Mouse (Mus musculus) liver, embryonic 15.5 days (tissue): ENCODE data around the gene Golga7b. TPM values are rescaled to one million over a fixed set of nuclear protein-coding genes. Genes with fewer than 3 reads are reported as not detected.

ENCODE experiments used
- ATAC-seq: fragments of 200-750 bp; cut with Nextera tagmentation; 2 replicates; pipeline ENCODE4 v1.8.0; 2017; ENCODE audit warnings: moderate number of reproducible peaks, mild to moderate bottlenecking, moderate library complexity; ENCODE audit not compliant: insufficient read depth
- H3K27ac ChIP-seq: fragments of 300-500 bp; sonication (generic); replicated peaks from 2 replicates; pipeline ENCODE4 v1.5.1; 2015; ENCODE audit warnings: mild to moderate bottlenecking, inconsistent platforms
- H3K27me3 ChIP-seq: fragments of 300-500 bp; sonication (generic); 2 replicates; pipeline ENCODE4 v1.6.1; 2015; ENCODE audit warnings: mild to moderate bottlenecking, inconsistent platforms
- H3K36me3 ChIP-seq: fragments of 300-500 bp; sonication (generic); replicated peaks from 2 replicates; pipeline ENCODE4 v1.6.1; 2015; ENCODE audit warnings: moderate library complexity, mild to moderate bottlenecking, inconsistent platforms
- H3K4me1 ChIP-seq: fragments of 300-500 bp; sonication (generic); replicated peaks from 2 replicates; pipeline ENCODE4 v1.6.1; 2015; ENCODE audit warnings: inconsistent platforms
- H3K4me2 ChIP-seq: fragments of 300-500 bp; sonication (generic); 2 replicates; pipeline ENCODE4 v1.6.1; 2015; ENCODE audit warnings: moderate library complexity, mild to moderate bottlenecking, inconsistent platforms
- H3K4me3 ChIP-seq: fragments of 300-500 bp; sonication (generic); replicated peaks from 2 replicates; pipeline ENCODE4 v1.5.1; 2015; ENCODE audit warnings: mild to moderate bottlenecking, inconsistent platforms
- H3K9ac ChIP-seq: fragments of 300-500 bp; sonication (generic); 2 replicates; pipeline ENCODE4 v1.6.1; 2015; ENCODE audit warnings: moderate library complexity, mild to moderate bottlenecking, inconsistent platforms
- H3K9me3 ChIP-seq: fragments of 300-500 bp; sonication (generic); replicated peaks from 2 replicates; pipeline ENCODE4 v1.6.1; 2016; ENCODE audit warnings: inconsistent platforms
- WGBS: fragments of 180-500 bp; shearing (Covaris S2); methylation state at CpG from one replicate; pipeline ENCODE4 v1.1.7; 2015; ENCODE audit warnings: mixed read lengths; ENCODE audit not compliant: insufficient replicate concordance; 5-methylcytosine and 5-hydroxymethylcytosine counted together
- polyA plus RNA-seq: library from polyadenylated mRNA; unstranded; fragments of >200 nt; fragmentation: Nextera tagmentation; extraction: Ambion mirVana; gene quantifications from 2 replicates; pipeline ENCODE4 v1.2.1, GENCODE M21; 2015

Golga7b gene
- 0.05 TPM in 1 of 2 replicates, not detected in the other for polyA plus RNA-seq

DNA sequence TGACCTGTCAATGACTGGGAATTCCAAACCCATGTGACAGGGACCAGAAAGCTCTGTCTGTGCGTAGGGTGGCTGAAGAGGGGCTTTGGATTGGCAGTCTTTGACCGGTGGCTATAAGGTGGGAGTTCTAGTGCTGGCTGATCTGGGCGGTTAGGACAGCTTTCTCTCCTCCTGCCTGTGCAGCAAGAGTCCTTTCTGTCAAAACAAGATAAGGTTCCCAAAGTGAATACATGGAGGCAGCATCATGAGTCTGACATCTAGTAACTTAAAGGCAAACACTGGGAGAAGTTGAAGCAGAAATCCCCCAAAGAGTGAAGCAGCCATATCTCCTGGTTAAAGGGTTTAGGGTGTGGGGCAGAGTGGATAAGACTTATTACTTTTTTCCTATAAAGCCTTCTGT, at the start of gene Golga7b:
TSS of gene Golga7b (plus strand) at position 56 of the 400 bp plus-strand sequence.
- no peaks in the 10 kb centered on the region for H3K9me3 ChIP-seq
- no peak within 1 kb of the TSS for H3K27ac ChIP-seq
- no peaks in the 10 kb centered on the region for H3K4me1 ChIP-seq
- H3K27me3 ChIP-seq: no peaks in the 10 kb centered on the region
- no peak within 1 kb of the TSS for H3K4me2 ChIP-seq
- WGBS: 46% methylated on average over 3 of the region's 3 CpGs
- no peak within 1 kb of the TSS for H3K9ac ChIP-seq
- ATAC-seq: no peak
- no peaks in the 10 kb centered on the region for H3K36me3 ChIP-seq
- H3K4me3 ChIP-seq: no peak within 1 kb of the TSS

DNA sequence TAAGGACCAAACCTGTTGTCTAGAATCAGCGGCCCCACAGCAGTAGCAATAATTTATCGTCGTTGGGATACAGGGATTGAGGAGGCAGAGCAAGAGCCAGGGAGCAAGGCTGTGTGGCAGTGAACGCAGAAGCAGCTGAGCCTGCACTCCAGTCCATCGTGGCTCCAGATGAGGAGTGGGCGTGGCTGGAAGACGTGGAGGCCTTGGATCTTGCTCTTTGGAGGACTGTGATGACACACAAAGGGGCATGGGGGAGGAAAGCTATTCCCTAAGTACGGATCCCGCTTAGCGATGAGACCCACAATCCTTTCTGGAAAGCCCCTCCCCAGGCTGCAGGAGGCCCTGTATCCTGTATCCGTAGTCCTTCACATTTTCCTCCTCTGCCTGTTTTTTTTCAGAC, 49.3 kb upstream of the Golga7b start:
- Histone ChIP-seq H3K4me1 (no peaks in the 10 kb centered on the region), H3K4me3 (no peak overlapping the region)
- WGBS: 54% methylated on average over 11 of the region's 11 CpGs

DNA sequence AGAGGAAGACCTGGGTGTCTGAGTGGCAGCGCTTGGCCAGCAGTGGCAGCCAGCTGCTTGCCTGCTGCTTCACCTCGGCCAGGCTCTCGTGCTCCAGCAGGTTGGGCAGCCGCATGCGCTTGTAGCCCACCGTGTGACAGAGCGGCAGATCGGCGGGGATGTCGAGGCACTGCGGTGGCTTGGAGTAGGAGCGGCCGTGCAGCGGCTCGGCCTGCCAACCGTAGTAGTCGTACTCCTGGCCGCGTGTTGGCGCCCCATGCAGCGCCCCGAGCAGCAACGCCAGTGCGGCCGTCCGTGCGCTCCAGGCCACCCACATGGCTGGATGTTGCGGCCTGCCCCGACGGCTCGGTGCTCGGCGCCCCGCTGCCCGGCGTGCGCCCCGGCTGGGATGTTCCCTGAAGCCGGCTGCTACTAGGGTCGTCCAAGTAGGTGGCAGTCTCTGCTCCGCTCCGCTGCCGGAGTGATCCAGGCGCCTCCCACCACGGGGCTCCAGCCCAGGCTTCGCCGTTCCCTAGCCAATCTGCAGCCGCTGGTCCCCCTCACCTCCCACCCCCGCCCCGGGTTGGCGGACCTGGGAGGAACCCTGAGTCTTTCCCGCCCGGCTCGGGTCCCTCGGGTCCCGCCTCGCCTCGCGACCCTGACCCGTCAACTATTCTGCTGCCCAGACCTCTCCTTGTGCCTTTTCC, 45.5 kb upstream of the Golga7b start, which contains the start of gene Sfrp5:
TSS of gene Sfrp5 (minus strand) at position 557 of the 686 bp plus-strand sequence.
- H3K36me3 ChIP-seq: no peaks in the 10 kb centered on the region
- H3K9ac ChIP-seq: no peak within 1 kb of the TSS
- H3K27me3 ChIP-seq: peaks cover 71% of the 10 kb centered on the region
- 3% methylated on average over 60 of the region's 60 CpGs for WGBS
- no peak within 1 kb of the TSS for H3K4me2 ChIP-seq
- ATAC-seq: no peak
- no peaks in the 10 kb centered on the region for H3K4me1 ChIP-seq
- no peak within 1 kb of the TSS for H3K4me3 ChIP-seq
- no peaks in the 10 kb centered on the region for H3K9me3 ChIP-seq
- H3K27ac ChIP-seq: no peak within 1 kb of the TSS

More for the DNA sequence above, 49.3 kb upstream of the Golga7b start:
- no peaks in the 10 kb centered on the region for H3K36me3 ChIP-seq
- peaks cover 56% of the 10 kb centered on the region for H3K27me3 ChIP-seq
- H3K27ac ChIP-seq: no peak overlapping the region
- H3K9ac ChIP-seq: no peak overlapping the region
- no peak overlapping the region for H3K4me2 ChIP-seq
- no peaks in the 10 kb centered on the region for H3K9me3 ChIP-seq
- ATAC-seq: no peak

DNA sequence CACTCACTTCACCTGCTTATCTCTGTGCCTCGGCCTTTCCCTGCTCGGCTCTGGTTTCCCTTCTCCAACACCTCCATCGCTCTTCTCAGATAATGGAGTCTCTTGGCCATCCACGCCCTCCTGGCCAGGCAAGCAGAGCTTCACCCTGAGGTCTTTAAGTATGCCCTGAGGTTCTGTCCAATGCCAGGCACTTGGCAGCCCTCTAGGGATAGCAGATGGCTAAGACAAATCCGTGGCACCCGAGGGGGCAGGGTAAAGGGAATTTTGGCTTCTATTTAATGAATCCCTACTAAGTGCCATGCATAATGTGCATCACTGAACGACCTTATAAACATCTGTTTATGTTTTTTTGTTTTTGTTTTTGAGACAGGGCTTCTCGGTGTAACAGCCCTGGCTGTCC, 44.9 kb upstream of the Golga7b start:
- H3K9ac ChIP-seq: no peak overlapping the region
- no peak overlapping the region for H3K27ac ChIP-seq
- no peaks in the 10 kb centered on the region for H3K4me1 ChIP-seq
- 20% methylated on average over 8 of the region's 8 CpGs for WGBS
- H3K27me3 ChIP-seq: peaks cover 68% of the 10 kb centered on the region
- H3K9me3 ChIP-seq: no peaks in the 10 kb centered on the region
- no peaks in the 10 kb centered on the region for H3K36me3 ChIP-seq
- no peak overlapping the region for H3K4me2 ChIP-seq
- H3K4me3 ChIP-seq: no peak overlapping the region
- no peak for ATAC-seq

DNA sequence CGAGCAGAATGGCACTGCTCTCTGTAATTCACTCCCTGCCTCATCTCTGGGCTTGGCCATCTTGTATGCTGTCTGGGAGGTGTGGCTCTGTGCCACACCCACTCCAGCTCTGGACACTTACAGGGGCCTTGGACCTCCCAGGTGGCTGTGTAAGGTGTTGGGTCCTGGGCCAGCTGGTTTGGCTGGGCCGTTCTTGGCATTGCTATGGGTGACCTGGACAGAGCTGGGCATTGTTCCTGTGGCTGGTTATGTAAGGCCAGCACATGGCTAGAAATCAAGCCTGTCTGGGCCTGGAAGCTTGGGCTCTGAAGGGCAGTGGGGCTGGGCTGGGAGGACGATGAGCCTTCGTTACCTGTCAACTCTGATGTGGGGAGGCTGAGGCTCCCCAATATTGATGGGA, 43.1 kb upstream of the Golga7b start:
- Histone ChIP-seq H3K36me3 (no peaks in the 10 kb centered on the region), H3K27me3 (peaks cover 52% of the 10 kb centered on the region), H3K4me3 (no peak overlapping the region), H3K4me2 (no peak overlapping the region), H3K9ac (no peak overlapping the region), H3K4me1 (no peaks in the 10 kb centered on the region), H3K27ac (no peak overlapping the region), H3K9me3 (no peaks in the 10 kb centered on the region)
- WGBS: 71% methylated on average over 4 of the region's 4 CpGs
- ATAC-seq: no peak

DNA sequence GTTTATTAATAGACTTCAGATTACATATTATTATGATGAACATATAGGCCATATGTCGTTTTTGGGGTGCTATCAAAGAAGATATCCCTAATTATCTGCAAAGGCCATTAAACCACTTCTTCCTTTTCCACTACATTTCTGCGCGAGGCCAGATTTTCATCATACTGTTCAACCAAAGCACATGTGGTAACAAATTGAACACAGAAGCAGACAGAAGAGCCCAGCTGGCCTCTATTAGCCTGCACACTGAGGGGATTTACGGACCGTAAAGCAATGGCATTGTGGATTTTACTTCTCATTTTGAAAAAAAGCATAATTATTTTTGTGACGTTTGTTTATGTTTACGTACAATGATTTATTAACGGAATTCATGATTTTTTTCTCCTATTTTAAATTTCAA, 42.2 kb upstream of the Golga7b start:
- no peak overlapping the region for H3K4me2 ChIP-seq
- H3K9me3 ChIP-seq: no peaks in the 10 kb centered on the region
- no peak overlapping the region for H3K9ac ChIP-seq
- H3K36me3 ChIP-seq: no peaks in the 10 kb centered on the region
- no peak overlapping the region for H3K27ac ChIP-seq
- no peaks in the 10 kb centered on the region for H3K4me1 ChIP-seq
- WGBS: 68% methylated on average over 8 of the region's 8 CpGs
- H3K4me3 ChIP-seq: no peak overlapping the region
- no peak for ATAC-seq
- peaks cover 43% of the 10 kb centered on the region for H3K27me3 ChIP-seq

DNA sequence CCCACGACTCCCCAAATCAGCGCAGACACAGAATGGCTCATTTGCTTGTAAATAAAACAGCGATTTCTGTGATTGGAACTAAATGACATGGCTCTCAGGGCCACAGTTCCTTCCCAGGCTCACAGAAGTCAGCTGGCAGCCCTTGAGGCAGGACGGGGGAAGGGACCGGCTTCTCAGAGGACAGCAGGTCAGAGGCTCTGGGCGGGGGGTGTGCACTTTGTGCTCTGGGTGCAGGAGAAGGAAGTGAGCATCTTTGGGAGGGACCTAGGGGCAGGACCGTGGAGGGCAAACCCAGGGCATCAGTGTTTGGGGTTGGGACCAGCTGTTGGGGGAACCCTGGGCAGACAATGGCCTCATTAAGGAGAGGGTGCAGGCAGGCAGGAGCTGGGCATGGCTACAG, 37.9 kb upstream of the Golga7b start:
- no peak overlapping the region for H3K27ac ChIP-seq
- WGBS: 57% methylated on average over 7 of the region's 7 CpGs
- no peak for ATAC-seq

DNA sequence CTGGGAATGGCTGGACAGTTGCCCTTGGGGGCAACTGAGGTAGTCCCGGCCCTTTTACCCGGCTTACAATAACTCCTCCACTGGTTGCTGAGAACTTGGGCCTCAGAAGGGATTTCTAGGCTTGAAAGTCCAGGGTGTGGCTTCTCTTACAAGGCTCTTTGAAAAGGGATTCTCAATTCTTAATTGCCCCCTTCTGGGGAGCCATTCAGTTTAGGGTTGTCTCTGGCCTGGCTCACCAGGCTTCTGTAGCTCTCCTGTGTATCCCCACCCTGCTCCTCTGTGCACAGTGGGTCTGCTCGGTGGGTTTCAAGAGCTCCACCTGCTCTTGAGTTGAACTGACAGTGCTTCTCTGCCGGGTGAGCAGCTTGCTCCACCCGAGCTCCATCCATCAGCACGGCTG, 37.4 kb upstream of the Golga7b start:
- no peak overlapping the region for H3K4me2 ChIP-seq
- no peaks in the 10 kb centered on the region for H3K36me3 ChIP-seq
- no peaks in the 10 kb centered on the region for H3K9me3 ChIP-seq
- H3K4me1 ChIP-seq: no peaks in the 10 kb centered on the region
- H3K27me3 ChIP-seq: 0 out of 2 replicates have a peak, but pooled peaks cover 3% of the 10 kb centered on the region
- no peak overlapping the region for H3K27ac ChIP-seq
- no peak for ATAC-seq
- WGBS: 65% methylated on average over 6 of the region's 6 CpGs
- no peak overlapping the region for H3K9ac ChIP-seq
- H3K4me3 ChIP-seq: no peak overlapping the region

More for the DNA sequence above, 37.9 kb upstream of the Golga7b start:
- Histone ChIP-seq H3K9ac (no peak overlapping the region), H3K4me1 (no peaks in the 10 kb centered on the region), H3K4me2 (no peak overlapping the region), H3K9me3 (no peaks in the 10 kb centered on the region), H3K4me3 (no peak overlapping the region), H3K27me3 (peaks cover 4% of the 10 kb centered on the region; the same call in 1 of the 2 replicates), H3K36me3 (no peaks in the 10 kb centered on the region)

DNA sequence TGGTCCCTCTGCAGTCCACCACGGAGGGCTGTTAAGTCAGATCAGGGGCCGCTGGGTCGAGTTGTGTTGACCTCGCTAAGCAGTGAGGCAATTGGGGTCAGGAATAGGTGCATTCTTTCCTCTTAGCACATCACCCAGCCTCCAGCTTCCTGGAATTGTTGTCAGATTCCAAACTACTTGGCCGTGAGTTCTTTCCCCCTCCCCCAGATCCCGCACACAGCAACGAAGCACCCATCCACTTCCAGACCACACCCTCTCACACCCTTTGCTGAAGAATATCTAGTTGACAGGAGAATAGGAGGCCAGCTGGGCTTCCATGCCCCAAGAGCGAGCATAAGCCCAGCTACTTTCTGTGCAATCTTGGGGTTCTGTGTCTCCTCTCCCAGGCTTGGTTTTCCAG, 35.4 kb upstream of the Golga7b start:
- H3K27ac ChIP-seq: no peak overlapping the region
- H3K9ac ChIP-seq: no peak overlapping the region
- no peaks in the 10 kb centered on the region for H3K4me1 ChIP-seq
- no peaks in the 10 kb centered on the region for H3K9me3 ChIP-seq
- WGBS: 25% methylated on average over 8 of the region's 8 CpGs
- H3K4me2 ChIP-seq: no peak overlapping the region
- no peak for ATAC-seq
- no peak overlapping the region for H3K4me3 ChIP-seq
- H3K36me3 ChIP-seq: no peaks in the 10 kb centered on the region
- 0 out of 2 replicates have a peak, but pooled peaks cover 3% of the 10 kb centered on the region for H3K27me3 ChIP-seq

DNA sequence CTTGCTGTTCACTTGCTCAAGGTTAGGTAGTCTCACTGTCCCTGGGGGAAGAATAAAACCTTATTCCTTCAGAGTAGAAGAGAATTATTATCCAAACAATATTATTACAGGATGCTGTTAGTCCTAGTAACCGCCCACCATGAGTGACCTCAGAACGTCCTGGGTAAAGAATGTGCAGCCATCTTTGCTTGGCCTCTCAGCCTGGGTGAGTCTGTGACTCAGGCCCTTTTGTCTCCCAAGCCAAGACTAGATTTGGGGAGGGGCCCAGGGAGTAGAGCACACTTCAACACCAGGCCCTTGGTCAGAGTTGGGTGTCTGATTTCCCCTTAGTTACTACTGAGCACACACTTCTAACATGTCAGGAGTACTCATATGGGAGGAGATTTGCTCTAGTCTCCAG, 32.8 kb upstream of the Golga7b start:
- Histone ChIP-seq H3K9me3 (no peaks in the 10 kb centered on the region), H3K36me3 (no peaks in the 10 kb centered on the region), H3K9ac (no peak overlapping the region), H3K4me2 (no peak overlapping the region), H3K4me1 (no peaks in the 10 kb centered on the region), H3K27me3 (peaks cover 3% of the 10 kb centered on the region; the same call in 1 of the 2 replicates), H3K4me3 (no peak overlapping the region), H3K27ac (no peak overlapping the region)
- ATAC-seq: no peak
- WGBS: 57% methylated on average over 2 of the region's 2 CpGs

DNA sequence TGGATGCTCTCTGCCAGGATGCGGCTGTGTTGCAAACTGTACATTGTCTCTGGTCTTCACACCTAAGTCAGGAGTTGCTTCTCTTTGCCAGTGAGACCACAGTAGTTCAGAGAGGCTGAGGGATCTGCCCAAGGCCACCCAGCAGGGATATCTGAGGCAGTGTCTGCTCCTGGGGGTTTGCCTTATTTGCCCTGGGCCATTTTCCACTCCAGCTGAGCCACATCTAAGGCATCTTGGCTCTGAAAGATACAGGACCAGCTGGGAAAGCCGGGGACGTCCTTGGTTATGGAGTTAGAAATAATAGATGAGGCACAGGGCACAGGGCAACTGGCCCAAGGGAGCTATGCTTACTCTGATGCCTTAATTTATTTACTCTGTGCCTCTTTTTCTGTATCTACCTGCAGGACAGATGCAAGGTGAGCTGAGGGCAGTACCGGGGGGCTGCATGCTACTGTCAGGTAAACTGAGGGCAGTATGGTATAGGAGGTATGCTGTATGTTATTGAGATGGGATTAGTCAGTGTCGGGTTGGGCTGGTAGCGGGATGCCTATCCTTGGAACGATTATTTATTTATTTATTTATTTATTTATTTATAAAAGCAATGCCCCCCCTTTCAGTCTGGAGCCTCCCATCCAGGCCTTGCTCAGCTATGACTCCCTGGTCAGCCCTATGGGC, 30.5 kb upstream of the Golga7b start:
- no peak for ATAC-seq
- Histone ChIP-seq H3K9ac (no peak overlapping the region), H3K36me3 (no peaks in the 10 kb centered on the region), H3K9me3 (no peaks in the 10 kb centered on the region), H3K4me2 (no peak overlapping the region), H3K4me3 (no peak overlapping the region), H3K27me3 (no peaks in the 10 kb centered on the region; the same call in 1 of the 2 replicates), H3K4me1 (no peaks in the 10 kb centered on the region), H3K27ac (no peak overlapping the region)
- WGBS: 52% methylated on average over 7 of the region's 7 CpGs
